Mouse (Mus musculus) ES-Bruce4 (cell line): ENCODE data around the gene Prlh.

Experiments
- EP300 ChIP-seq: IDR thresholded peaks from 2 replicates; pipeline ENCODE4 v1.6.1; 2011; ENCODE audit warnings: low read depth, low read length; ENCODE audit not compliant: insufficient read depth
- POLR2A ChIP-seq: IDR thresholded peaks from one replicate; pipeline ENCODE4 v1.8.1; 2011; ENCODE audit warnings: low read length; ENCODE audit not compliant: insufficient read depth

DNA sequence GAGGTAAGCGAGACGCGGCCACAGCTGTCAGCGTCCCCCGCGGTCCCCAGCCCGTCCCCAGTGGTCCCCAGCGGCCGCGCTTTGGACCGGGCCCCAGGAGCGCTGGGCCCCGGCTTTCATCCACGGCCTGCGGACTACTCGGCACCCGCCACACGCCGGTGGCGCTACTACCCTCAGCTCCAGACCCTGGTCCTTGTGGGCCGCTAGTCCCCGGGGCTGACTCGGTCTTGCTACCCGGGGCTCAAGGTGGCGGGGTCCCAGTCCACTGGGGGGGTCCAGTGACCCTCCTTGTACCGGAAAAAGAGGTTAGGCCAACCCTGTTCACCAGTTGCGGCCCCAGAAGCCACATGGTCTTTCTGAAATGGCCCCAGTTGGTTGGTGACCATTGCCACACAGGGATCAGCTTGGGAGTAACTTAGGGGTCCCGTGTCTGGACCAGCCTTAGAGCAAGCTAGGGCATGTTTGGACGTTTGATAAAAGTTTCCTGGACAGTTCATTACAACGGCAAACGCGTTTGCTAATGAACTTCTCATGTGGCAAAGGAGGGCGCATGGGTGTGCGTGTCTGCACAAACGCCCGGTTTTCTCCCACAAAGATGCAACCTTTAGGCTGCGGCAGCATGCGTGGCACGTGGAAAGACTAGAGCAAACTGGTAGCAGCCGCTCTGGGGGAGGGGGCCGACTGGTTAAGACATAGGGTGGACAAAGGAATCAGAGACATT is 46.1 kb downstream of the Prlh start:
- TF ChIP-seq POLR2A (no peak), EP300 (no peak)
